ENCODE assay signal across 10 mouse cellular contexts in the genomic region with DNA sequence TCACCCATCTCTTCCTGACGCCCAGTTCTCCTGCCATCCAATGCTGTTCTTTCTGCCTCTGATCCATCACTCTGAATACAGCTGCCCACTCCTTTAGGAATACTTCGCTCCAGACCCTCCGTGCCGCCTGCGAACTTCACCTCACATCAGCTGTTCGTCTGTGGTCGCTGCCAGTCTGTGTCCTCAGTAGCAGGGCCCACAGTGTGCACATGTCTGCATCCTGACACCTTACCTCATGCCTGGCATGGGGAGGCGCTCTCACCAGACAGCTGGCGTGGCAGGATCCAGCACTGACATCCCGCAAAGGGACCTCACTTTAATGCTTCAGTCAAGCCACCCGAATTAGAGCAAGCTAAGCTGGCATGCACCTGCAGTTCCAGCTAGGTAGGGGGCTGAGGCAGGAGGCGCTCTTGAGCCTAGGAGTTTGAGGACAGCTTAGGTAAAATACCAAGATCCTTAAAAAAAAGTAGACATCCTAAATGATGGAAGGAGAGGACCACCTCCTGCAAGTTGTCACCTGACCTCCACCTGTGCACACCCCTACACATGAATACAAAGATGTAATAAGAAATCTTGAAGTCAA. TPM values are rescaled to one million over a fixed set of nuclear protein-coding genes. Genes with fewer than 3 reads are reported as not detected.
A peak's percentile ranks its signal among the peaks of the same experiment; 100 is the strongest.
DNase-seq lines count a peak whose midpoint lies in the region; ATAC-seq and TF ChIP-seq lines count a peak whose summit lies in the region.
"Had no signal": no experiment of that assay in that cellular context is flagged by ENCODE, and none has a peak within 500 bp of the region (broad histone marks: within the 10 kb centered on the region; RNA-seq: fewer than 3 reads in every experiment).

No protein-coding gene starts in this region.

- no peaks in the 10 kb centered on the region for H3K4me1 ChIP-seq in G1E (ENCODE audit: insufficient read depth, low read depth, low read length)
- no peaks in the 10 kb centered on the region for H3K4me1 ChIP-seq in embryonic fibroblast, embryonic 13.5 days (ENCODE audit: control insufficient read depth, insufficient read depth, low read length)

- no peak for TF ChIP-seq POLR2A in embryonic fibroblast, embryonic 13.5 days (IDR thresholded peaks at IDR 0.05; ENCODE audit: low read depth, low read length)

- H3K27ac ChIP-seq in left cerebral cortex, adult 2 months: no peak overlapping the region
- H3K27ac ChIP-seq in embryonic fibroblast, embryonic 13.5 days (ENCODE audit: insufficient read depth, low read length): no peak overlapping the region
- H3K27ac ChIP-seq: forebrain, embryonic 13.5 days; hindbrain, embryonic 13.5 days; limb, embryonic 10.5 days had no signal

- no peak for DNase-seq in left cerebral cortex, adult 2 months (ENCODE audit: extremely low spot score in 1 of 2, low spot score in 2 of 2)
- no peak for DNase-seq in left cerebral cortex, adult 11 months (ENCODE audit: low spot score)
- DNase-seq in G1E (ENCODE audit: low spot score): peak; percentile 25
- peak; percentile 42 to 72 for DNase-seq in spleen, postnatal 4 days (ENCODE audit: low spot score in 2 of 2)
- DNase-seq in adrenal gland, adult 18-20 months (ENCODE audit: low spot score in 2 of 2): no peak
- no peak for DNase-seq in adrenal gland, postnatal 4 days (ENCODE audit: low spot score in 2 of 2)

- no peaks in the 10 kb centered on the region for H3K36me3 ChIP-seq in G1E (replicated peaks)
- H3K36me3 ChIP-seq: hindbrain, embryonic 13.5 days; limb, embryonic 10.5 days had no signal

- H3K27me3 ChIP-seq in G1E (ENCODE audit: insufficient read depth, low read length): peaks cover 22% of the 10 kb centered on the region

- intact Hi-C loops in left cerebral cortex, adult 2 months (cut with DNase I): no loop called here

- H3K9me3 ChIP-seq in G1E (replicated peaks): no peaks in the 10 kb centered on the region
- H3K9me3 ChIP-seq: forebrain, embryonic 13.5 days; hindbrain, embryonic 13.5 days; limb, embryonic 10.5 days had no signal

- TF ChIP-seq CTCF in left cerebral cortex, adult 2 months (IDR thresholded peaks at IDR 0.05): peak; percentile 25
- no peak for TF ChIP-seq CTCF in G1E (IDR thresholded peaks at IDR 0.05; ENCODE audit: low read depth, low read length)
- peak; percentile 27; the same call in 1 of the 2 replicates for TF ChIP-seq CTCF in embryonic fibroblast, embryonic 13.5 days (IDR thresholded peaks at IDR 0.05; ENCODE audit: borderline replicate concordance, insufficient read depth, low read length)

- ATAC-seq in G1E (ENCODE audit: extremely low read depth, insufficient number of reproducible peaks, low FRiP score, poor library complexity, severe bottlenecking): no peak
- ATAC-seq: forebrain, embryonic 13.5 days had no signal

- H3K4me3 ChIP-seq in left cerebral cortex, adult 2 months: no peak overlapping the region
- no peak overlapping the region for H3K4me3 ChIP-seq in G1E (ENCODE audit: low read depth, low read length)
- no peak overlapping the region for H3K4me3 ChIP-seq in embryonic fibroblast, embryonic 13.5 days (ENCODE audit: insufficient read depth, low read length)
- H3K4me3 ChIP-seq: forebrain, embryonic 13.5 days; hindbrain, embryonic 13.5 days; limb, embryonic 10.5 days had no signal

RNA-seq across cellular contexts. Expression of a gene that starts 44.4 kb away (rescaled TPM):
- total RNA-seq in left cerebral cortex, adult 2 months (2021): 1 to 10 TPM; 6.0 to 6.2 TPM
- total RNA-seq in G1E (2014; fragmentation: Nextera tagmentation) (not detected in 2 replicates), G1E (2017) (0.12 and 0.44 TPM in 2 replicates)
- not detected in 2 replicates for polyA plus RNA-seq in G1E (2012)
- 0.15 and 0.77 TPM in 2 replicates for polyA plus RNA-seq in embryonic fibroblast, embryonic 13.5 days (2011; ENCODE audit: insufficient read length, low read depth, missing spikeins)
- under 1 TPM; 0.61 to 0.99 TPM for total RNA-seq in adrenal gland, adult 18-20 months (2021)
- total RNA-seq in adrenal gland, postnatal 4 days (2021): 1 to 10 TPM in 1 of 2 experiments, under 1 TPM in 1; 0.68 to 1.0 TPM

RNA-seq across cellular contexts. Expression of a gene that starts 47.3 kb away (rescaled TPM):
- total RNA-seq in left cerebral cortex, adult 2 months (2021): 10 to 100 TPM; 65.4 to 68.2 TPM
- total RNA-seq in G1E (2014; fragmentation: Nextera tagmentation): 33.9 and 41.0 TPM in 2 replicates
- 13.4 and 14.8 TPM in 2 replicates for total RNA-seq in G1E (2017)
- polyA plus RNA-seq in G1E (2012): 41.1 and 49.4 TPM in 2 replicates
- polyA plus RNA-seq in embryonic fibroblast, embryonic 13.5 days (2011; ENCODE audit: insufficient read length, low read depth, missing spikeins): 9.9 and 11.2 TPM in 2 replicates
- 1 to 10 TPM; 6.9 to 7.1 TPM for total RNA-seq in adrenal gland, adult 18-20 months (2021)
- 10 to 100 TPM; 21.8 to 29.2 TPM for total RNA-seq in adrenal gland, postnatal 4 days (2021)

Comparison
In these comparisons a context has a peak if more than half of its experiments do, and no peak if none do; other contexts are left out.
1. DNase-seq: peak in G1E (single experiment) and spleen, postnatal 4 days (2 of 2); none in left cerebral cortex, adult 2 months (0 of 2), left cerebral cortex, adult 11 months (single experiment), adrenal gland, adult 18-20 months (0 of 2) and adrenal gland, postnatal 4 days (0 of 2).